Mouse (Mus musculus): ENCODE measurements around the gene Preb. TPM values are rescaled to one million over a fixed set of nuclear protein-coding genes. Genes with fewer than 3 reads are reported as not detected.

The Preb gene
- polyA plus RNA-seq, 2 experiments = 53.8 to 95.2 TPM

DNA sequence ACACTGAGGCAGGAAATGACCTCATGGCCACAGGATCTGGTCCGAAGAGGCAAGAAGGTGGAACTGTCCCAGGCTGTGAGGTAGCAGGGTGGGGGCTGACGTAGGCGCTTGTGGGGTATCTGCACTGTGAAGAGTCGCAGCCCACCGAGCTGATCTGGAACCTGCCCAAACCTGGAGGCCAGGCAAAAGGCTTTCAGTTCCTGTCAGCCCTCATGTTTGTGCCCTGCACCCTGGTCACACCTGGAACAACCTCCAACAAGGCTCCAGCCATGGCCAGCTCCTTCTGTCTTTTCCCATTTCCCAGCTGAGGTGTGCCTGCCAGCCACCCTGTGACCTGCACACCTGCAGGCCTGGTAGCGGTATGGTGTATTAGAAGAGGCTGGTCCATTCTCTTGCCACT lies 2.3 kb downstream of the Preb start:
- H3K27me3 ChIP-seq (ENCODE audit: control insufficient read depth, insufficient read depth, low read length) = no peaks in the 10 kb centered on the region
- H3K4me3 ChIP-seq (ENCODE audit: insufficient read depth in 1 of 2, low read depth in 2 of 2, low read length in 2 of 2) = no peak overlapping the region
- peak overlapping the region; percentile 83 for H3K4me2 ChIP-seq (ENCODE audit: low read depth)
- no peaks in the 10 kb centered on the region for H3K9me3 ChIP-seq (ENCODE audit: control insufficient read depth, low read length)
- DNase-seq (ENCODE audit: low read depth in 3 of 3, low spot score in 3 of 3) = no peak
- TF ChIP-seq CTCF (IDR thresholded peaks at IDR 0.05; ENCODE audit: low read depth) (no peak), EP300 (IDR thresholded peaks at IDR 0.05; ENCODE audit: low read depth) (no peak)
- ATAC-seq (ENCODE audit: insufficient read depth) = no peak
- peaks cover 6 to 16% of the 10 kb centered on the region in 2 experiments for H3K4me1 ChIP-seq (replicated peaks; ENCODE audit: control insufficient read depth in 2 of 2, insufficient read depth in 2 of 2, low read length in 1 of 2)
- WGBS (ENCODE audit: insufficient replicate concordance) = 82% methylated on average over 6 of the region's 6 CpGs
- H3K27ac ChIP-seq = no peak overlapping the region
- no peak overlapping the region for H3K9ac ChIP-seq (replicated peaks)
- H3K36me3 ChIP-seq (replicated peaks; ENCODE audit: control insufficient read depth, insufficient read depth, low read depth) = peaks cover 30% of the 10 kb centered on the region

DNA sequence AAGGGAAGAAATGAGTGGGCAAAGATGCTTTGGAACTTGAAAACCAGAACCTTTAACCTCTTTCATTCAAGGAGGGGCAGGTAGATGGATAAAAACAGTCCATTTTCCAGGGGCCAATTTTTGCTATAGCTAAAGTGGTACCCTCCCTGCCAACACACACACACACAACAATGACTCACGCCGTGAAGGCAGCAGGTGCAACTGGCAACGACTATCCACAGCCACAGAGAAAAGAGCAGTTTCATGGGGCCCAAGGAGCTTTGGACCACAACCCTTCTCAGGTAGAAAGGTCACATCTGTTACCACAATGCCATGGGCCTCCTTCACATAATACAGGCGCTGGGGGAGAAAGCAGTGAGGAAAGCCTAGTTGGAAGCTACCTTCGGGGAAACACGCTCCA lies 4.4 kb downstream of the Preb start:
- TF ChIP-seq EP300 (IDR thresholded peaks at IDR 0.05; ENCODE audit: low read depth) (no peak), CTCF (IDR thresholded peaks at IDR 0.05; ENCODE audit: low read depth) (no peak)
- Histone ChIP-seq H3K9me3 (ENCODE audit: control insufficient read depth, low read length) (no peaks in the 10 kb centered on the region), H3K4me3 (ENCODE audit: insufficient read depth in 1 of 2, low read depth in 2 of 2, low read length in 2 of 2) (no peak overlapping the region), H3K27ac (no peak overlapping the region), H3K27me3 (ENCODE audit: control insufficient read depth, insufficient read depth, low read length) (no peaks in the 10 kb centered on the region), H3K36me3 (replicated peaks; ENCODE audit: control insufficient read depth, insufficient read depth, low read depth) (peaks cover 30% of the 10 kb centered on the region), H3K4me2 (ENCODE audit: low read depth) (no peak overlapping the region), H3K4me1 (replicated peaks; ENCODE audit: control insufficient read depth in 2 of 2, insufficient read depth in 2 of 2, low read length in 1 of 2) (peaks cover 9 to 18% of the 10 kb centered on the region in 2 experiments), H3K9ac (replicated peaks) (no peak overlapping the region)
- DNase-seq (ENCODE audit: low read depth in 3 of 3, low spot score in 3 of 3) (no peak), ATAC-seq (ENCODE audit: insufficient read depth) (no peak)
- WGBS (ENCODE audit: insufficient replicate concordance) = 85% methylated on average over 6 of the region's 6 CpGs

DNA sequence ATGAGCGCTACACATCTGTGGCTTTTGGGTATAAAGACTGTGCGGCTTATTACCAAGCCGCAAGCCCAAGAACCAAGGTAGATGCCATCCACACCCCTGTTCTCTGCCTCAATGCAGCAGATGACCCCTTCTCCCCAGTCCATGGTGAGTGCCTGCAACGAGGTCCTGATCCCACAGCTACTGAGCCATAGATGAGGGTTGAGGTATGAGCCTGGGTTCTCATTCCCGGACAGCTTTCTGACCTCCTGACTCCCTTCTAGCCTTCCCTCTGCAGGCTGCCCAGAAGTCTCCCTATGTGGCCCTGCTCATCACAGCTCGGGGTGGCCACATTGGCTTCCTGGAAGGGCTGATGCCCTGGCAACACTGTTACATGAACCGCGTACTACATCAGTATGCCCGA lies 5.6 kb downstream of the Preb start:
- H3K36me3 ChIP-seq (replicated peaks; ENCODE audit: control insufficient read depth, insufficient read depth, low read depth) = peaks cover 30% of the 10 kb centered on the region
- no peak overlapping the region for H3K27ac ChIP-seq
- DNase-seq (ENCODE audit: low read depth in 3 of 3, low spot score in 3 of 3) (no peak), ATAC-seq (ENCODE audit: insufficient read depth) (no peak)
- H3K9ac ChIP-seq (replicated peaks) = no peak overlapping the region
- H3K4me1 ChIP-seq (replicated peaks; ENCODE audit: control insufficient read depth in 2 of 2, insufficient read depth in 2 of 2, low read length in 1 of 2) = peaks cover 9 to 16% of the 10 kb centered on the region in 2 experiments
- no peak overlapping the region for H3K4me3 ChIP-seq (ENCODE audit: insufficient read depth in 1 of 2, low read depth in 2 of 2, low read length in 2 of 2)
- H3K9me3 ChIP-seq (ENCODE audit: control insufficient read depth, low read length) = no peaks in the 10 kb centered on the region
- no peak overlapping the region for H3K4me2 ChIP-seq (ENCODE audit: low read depth)
- 85% methylated on average over 9 of the region's 9 CpGs for WGBS (ENCODE audit: insufficient replicate concordance)
- TF ChIP-seq EP300 (IDR thresholded peaks at IDR 0.05; ENCODE audit: low read depth) (no peak), CTCF (IDR thresholded peaks at IDR 0.05; ENCODE audit: low read depth) (no peak)
- no peaks in the 10 kb centered on the region for H3K27me3 ChIP-seq (ENCODE audit: control insufficient read depth, insufficient read depth, low read length)

DNA sequence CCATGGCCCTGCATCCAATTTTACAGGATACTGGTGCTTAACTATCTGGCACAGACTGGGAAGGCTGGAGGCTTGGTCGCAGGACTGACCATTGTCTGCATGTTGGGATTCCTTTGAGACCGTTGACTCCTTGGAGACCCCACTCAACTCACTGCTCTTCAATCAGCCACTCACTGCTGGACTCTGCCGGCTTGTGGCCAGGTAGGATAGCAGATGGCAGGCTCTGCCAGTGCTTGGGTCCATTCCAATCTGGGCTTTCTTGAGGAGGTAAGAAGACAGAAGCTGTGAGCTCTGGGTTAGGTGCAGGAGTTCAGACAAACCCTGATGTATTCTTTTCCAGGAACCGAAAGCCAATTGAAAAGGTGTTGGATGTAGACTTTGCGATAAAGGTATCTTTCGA lies 6.1 kb downstream of the Preb start:
- 85% methylated on average over 6 of the region's 6 CpGs for WGBS (ENCODE audit: insufficient replicate concordance)

DNA sequence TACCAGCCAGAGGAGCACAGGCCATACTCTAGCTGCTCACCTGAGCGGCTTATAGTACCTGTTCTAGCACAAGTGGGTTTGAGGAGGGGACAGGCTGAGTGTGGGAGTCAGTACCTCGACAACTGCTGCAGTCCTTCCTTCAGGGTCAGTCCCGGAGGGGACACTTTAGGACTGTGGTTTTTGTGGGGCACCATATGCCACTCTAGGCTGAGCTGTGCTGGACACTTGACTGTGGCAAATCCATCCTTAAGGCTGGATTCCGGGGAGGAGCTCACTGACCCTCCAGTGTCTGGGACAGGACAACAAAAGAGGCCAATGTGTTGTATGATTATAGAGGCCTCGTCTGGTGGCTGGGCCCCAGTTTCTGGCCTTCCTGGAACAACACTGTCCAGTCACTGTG lies 7.6 kb downstream of the Preb start:
- Histone ChIP-seq H3K9ac (replicated peaks) (no peak overlapping the region), H3K4me3 (ENCODE audit: insufficient read depth in 1 of 2, low read depth in 2 of 2, low read length in 2 of 2) (no peak overlapping the region), H3K4me1 (replicated peaks; ENCODE audit: control insufficient read depth in 2 of 2, insufficient read depth in 2 of 2, low read length in 1 of 2) (peaks cover 5 to 12% of the 10 kb centered on the region in 2 experiments), H3K4me2 (ENCODE audit: low read depth) (no peak overlapping the region), H3K27me3 (ENCODE audit: control insufficient read depth, insufficient read depth, low read length) (no peaks in the 10 kb centered on the region), H3K36me3 (replicated peaks; ENCODE audit: control insufficient read depth, insufficient read depth, low read depth) (peaks cover 17% of the 10 kb centered on the region), H3K27ac (no peak overlapping the region), H3K9me3 (ENCODE audit: control insufficient read depth, low read length) (no peaks in the 10 kb centered on the region)
- TF ChIP-seq CTCF (IDR thresholded peaks at IDR 0.05; ENCODE audit: low read depth) (no peak), EP300 (IDR thresholded peaks at IDR 0.05; ENCODE audit: low read depth) (no peak)
- DNase-seq (ENCODE audit: low read depth in 3 of 3, low spot score in 3 of 3) = no peak
- ATAC-seq (ENCODE audit: insufficient read depth) = no peak
- WGBS (ENCODE audit: insufficient replicate concordance) = 73% methylated on average over 5 of the region's 5 CpGs

More for the DNA sequence above, 6.1 kb downstream of the Preb start:
- peaks cover 11 to 18% of the 10 kb centered on the region in 2 experiments for H3K4me1 ChIP-seq (replicated peaks; ENCODE audit: control insufficient read depth in 2 of 2, insufficient read depth in 2 of 2, low read length in 1 of 2)
- H3K27me3 ChIP-seq (ENCODE audit: control insufficient read depth, insufficient read depth, low read length) = no peaks in the 10 kb centered on the region
- TF ChIP-seq EP300 (IDR thresholded peaks at IDR 0.05; ENCODE audit: low read depth) (no peak), CTCF (IDR thresholded peaks at IDR 0.05; ENCODE audit: low read depth) (no peak)
- ATAC-seq (ENCODE audit: insufficient read depth) (no peak), DNase-seq (ENCODE audit: low read depth in 3 of 3, low spot score in 3 of 3) (no peak)
- no peak overlapping the region for H3K9ac ChIP-seq (replicated peaks)
- no peaks in the 10 kb centered on the region for H3K9me3 ChIP-seq (ENCODE audit: control insufficient read depth, low read length)
- no peak overlapping the region for H3K4me3 ChIP-seq (ENCODE audit: insufficient read depth in 1 of 2, low read depth in 2 of 2, low read length in 2 of 2)
- no peak overlapping the region for H3K27ac ChIP-seq
- H3K4me2 ChIP-seq (ENCODE audit: low read depth) = no peak overlapping the region
- peaks cover 30% of the 10 kb centered on the region for H3K36me3 ChIP-seq (replicated peaks; ENCODE audit: control insufficient read depth, insufficient read depth, low read depth)
